Mouse (Mus musculus) lung, postnatal 0 days (tissue): ENCODE measurements around the gene Slc16a12.
A peak's percentile ranks its signal among the peaks of the same experiment; 100 is the strongest.

Experiments
- CTCF ChIP-seq: IDR thresholded peaks from 2 replicates; pipeline ENCODE4 v1.5.1; 2016; ENCODE audit warnings: antibody characterized with exemption, mild to moderate bottlenecking
- EP300 ChIP-seq: IDR thresholded peaks from 2 replicates; pipeline ENCODE4 v1.6.1; 2016; ENCODE audit warnings: antibody characterized with exemption, mild to moderate bottlenecking, control low read depth

DNA sequence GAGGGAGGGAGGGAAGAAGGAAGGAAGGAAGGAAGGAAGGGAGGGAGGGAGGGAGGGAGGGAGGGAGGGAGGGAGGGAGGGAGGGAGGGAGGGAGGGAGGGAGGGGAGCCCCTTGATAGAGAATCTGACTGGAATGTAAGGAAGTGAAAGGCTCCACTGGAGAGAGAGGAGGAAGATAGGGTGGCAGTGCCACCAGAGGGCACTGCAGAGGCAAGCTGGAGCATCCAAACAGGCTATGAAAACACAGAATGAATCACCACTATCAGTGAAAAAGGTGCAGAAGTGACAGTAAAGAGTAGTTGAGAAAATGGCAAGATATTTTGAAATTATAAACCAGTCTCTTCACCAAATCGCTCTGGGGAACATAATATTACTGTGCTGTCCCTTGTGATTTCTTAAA is 62.2 kb downstream of the Slc16a12 start:
- TF ChIP-seq EP300 = 0 out of 2 replicates have a peak, but pooled peaks have one; percentile 11
- TF ChIP-seq CTCF = peak; percentile 82
